Mouse (Mus musculus): Measurements from ENCODE around the gene Alx1. TPM values are rescaled to one million over a fixed set of nuclear protein-coding genes. Genes with fewer than 3 reads are reported as not detected.

Alx1 gene
- polyA plus RNA-seq (2015; fragmentation: Nextera tagmentation; extraction: Ambion mirVana): 101 and 118 TPM in 2 replicates

GRCm38 (mm10) chr10:103029730-103030490 lies at the start of gene Alx1:
TSS of gene Alx1 (minus strand) at chr10:103030215.
- ATAC-seq (ENCODE audit: insufficient number of reproducible peaks, low FRiP score, low TSS enrichment, low read depth): no peak
- no peaks in the 10 kb centered on the region for H3K9me3 ChIP-seq (replicated peaks)

DNA sequence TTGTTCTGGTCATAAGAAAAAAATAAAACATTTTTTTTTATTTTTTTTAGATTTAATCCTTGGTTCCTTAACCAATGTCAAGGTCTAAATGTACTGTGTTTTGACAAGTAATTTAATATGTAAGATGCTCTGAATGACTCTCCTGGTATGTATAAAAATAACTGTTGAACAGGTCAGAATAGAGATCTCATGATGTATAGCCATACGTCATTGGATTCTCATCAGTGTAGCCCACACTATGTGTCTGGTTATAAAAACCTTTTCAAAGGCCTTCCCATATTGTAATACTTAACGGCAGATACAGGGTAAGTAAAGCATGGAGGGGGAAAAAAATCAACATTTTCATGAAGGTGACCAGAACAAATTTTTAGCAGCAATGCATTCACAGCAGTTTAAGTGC lies 19.6 kb upstream of the Alx1 start:
- no peaks in the 10 kb centered on the region for H3K4me1 ChIP-seq
- H3K27ac ChIP-seq (replicated peaks): no peak overlapping the region
- H3K9me3 ChIP-seq (replicated peaks): no peaks in the 10 kb centered on the region
- no peaks in the 10 kb centered on the region for H3K36me3 ChIP-seq
- H3K27me3 ChIP-seq: no peaks in the 10 kb centered on the region
- WGBS: 58% methylated on average over 2 of the region's 2 CpGs
- ATAC-seq (ENCODE audit: insufficient number of reproducible peaks, low FRiP score, low TSS enrichment, low read depth): no peak
- no peak overlapping the region for H3K4me3 ChIP-seq (replicated peaks)
- no peak overlapping the region for H3K4me2 ChIP-seq (replicated peaks)
- no peak overlapping the region for H3K9ac ChIP-seq

More at GRCm38 (mm10) chr10:103029730-103030490, at the start of gene Alx1:
- WGBS: 3% methylated on average over 32 of the region's 32 CpGs
- Histone ChIP-seq H3K4me2 (replicated peaks) (peak within 1 kb of the TSS; percentile 46), H3K4me1 (peaks cover 11% of the 10 kb centered on the region; the same call in 1 of the 2 replicates), H3K27me3 (peaks cover 42% of the 10 kb centered on the region), H3K36me3 (no peaks in the 10 kb centered on the region), H3K4me3 (replicated peaks) (peak within 1 kb of the TSS; percentile 54), H3K27ac (replicated peaks) (peak within 1 kb of the TSS; percentile 93), H3K9ac (peak within 1 kb of the TSS; percentile 47)

- Histone ChIP-seq H3K9ac (no peak overlapping the region), H3K4me2 (replicated peaks) (no peak overlapping the region), H3K27me3 (no peaks in the 10 kb centered on the region), H3K27ac (replicated peaks) (no peak overlapping the region), H3K36me3 (no peaks in the 10 kb centered on the region), H3K4me1 (no peaks in the 10 kb centered on the region), H3K9me3 (replicated peaks) (no peaks in the 10 kb centered on the region), H3K4me3 (replicated peaks) (no peak overlapping the region)
- 56% methylated on average over 3 of the region's 3 CpGs for WGBS
- ATAC-seq (ENCODE audit: insufficient number of reproducible peaks, low FRiP score, low TSS enrichment, low read depth): no peak
These were observed 16.6 kb upstream of the Alx1 start for GRCm38 (mm10) chr10:103046623-103047022.

GRCm38 (mm10) chr10:103045019-103045418 lies 15.0 kb upstream of the Alx1 start:
- Histone ChIP-seq H3K27me3 (no peaks in the 10 kb centered on the region), H3K27ac (replicated peaks) (no peak overlapping the region), H3K4me3 (replicated peaks) (no peak overlapping the region), H3K4me2 (replicated peaks) (no peak overlapping the region), H3K9ac (no peak overlapping the region), H3K4me1 (no peaks in the 10 kb centered on the region), H3K36me3 (no peaks in the 10 kb centered on the region), H3K9me3 (replicated peaks) (no peaks in the 10 kb centered on the region)
- 45% methylated on average over 2 of the region's 2 CpGs for WGBS
- ATAC-seq (ENCODE audit: insufficient number of reproducible peaks, low FRiP score, low TSS enrichment, low read depth): no peak

- peak overlapping the region; percentile 24 for H3K4me3 ChIP-seq (replicated peaks)
- no peak overlapping the region for H3K9ac ChIP-seq
- ATAC-seq (ENCODE audit: insufficient number of reproducible peaks, low FRiP score, low TSS enrichment, low read depth): peak; percentile 55
- 0 out of 2 replicates have a peak, but pooled peaks cover 1% of the 10 kb centered on the region for H3K4me1 ChIP-seq
- 2% methylated on average over 14 of the region's 14 CpGs for WGBS
- peak overlapping the region; percentile 80 for H3K27ac ChIP-seq (replicated peaks)
- H3K4me2 ChIP-seq (replicated peaks): peak overlapping the region; percentile 41
- H3K27me3 ChIP-seq: peaks cover 33% of the 10 kb centered on the region
- no peaks in the 10 kb centered on the region for H3K9me3 ChIP-seq (replicated peaks)
- no peaks in the 10 kb centered on the region for H3K36me3 ChIP-seq
These were observed 5.1 kb upstream of the Alx1 start for GRCm38 (mm10) chr10:103035002-103035640.

DNA sequence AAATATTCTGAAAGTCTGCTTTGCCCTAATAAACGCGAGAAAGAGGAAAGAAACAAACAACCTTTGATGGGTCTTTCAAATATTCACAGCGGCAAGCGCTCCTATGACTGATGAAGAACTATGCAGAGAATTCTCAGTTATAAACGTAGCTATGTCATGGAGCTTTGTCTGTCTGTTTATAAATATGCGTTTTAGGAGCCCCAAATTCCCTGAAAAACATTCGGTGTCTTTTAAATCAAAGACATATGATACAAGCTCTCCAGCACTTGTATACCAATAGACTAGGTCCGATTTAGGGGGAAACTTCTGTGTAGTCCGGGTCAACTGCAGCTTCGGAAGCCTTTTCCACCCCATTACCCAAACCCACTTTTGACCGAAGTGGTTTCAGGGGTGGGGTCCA lies 916 bp upstream of the Alx1 start:
- 2% methylated on average over 11 of the region's 11 CpGs for WGBS
- ATAC-seq (ENCODE audit: insufficient number of reproducible peaks, low FRiP score, low TSS enrichment, low read depth): no peak
- Histone ChIP-seq H3K4me1 (peaks cover 11% of the 10 kb centered on the region; the same call in 1 of the 2 replicates), H3K4me2 (replicated peaks) (peak overlapping the region; percentile 46), H3K9me3 (replicated peaks) (no peaks in the 10 kb centered on the region), H3K4me3 (replicated peaks) (peak overlapping the region; percentile 54), H3K27ac (replicated peaks) (peak overlapping the region; percentile 93), H3K36me3 (no peaks in the 10 kb centered on the region), H3K27me3 (peaks cover 45% of the 10 kb centered on the region), H3K9ac (no peak overlapping the region)

- WGBS: 2% methylated on average over 23 of the region's 23 CpGs
- ATAC-seq (ENCODE audit: insufficient number of reproducible peaks, low FRiP score, low TSS enrichment, low read depth): no peak
- peaks cover 11% of the 10 kb centered on the region; the same call in 1 of the 2 replicates for H3K4me1 ChIP-seq
- no peaks in the 10 kb centered on the region for H3K36me3 ChIP-seq
- H3K27ac ChIP-seq (replicated peaks): peak overlapping the region; percentile 93
- peaks cover 36% of the 10 kb centered on the region for H3K27me3 ChIP-seq
- no peaks in the 10 kb centered on the region for H3K9me3 ChIP-seq (replicated peaks)
- H3K4me2 ChIP-seq (replicated peaks): peak overlapping the region; percentile 46
- H3K9ac ChIP-seq: peak overlapping the region; percentile 47; the same call in 1 of the 2 replicates
- peak overlapping the region; percentile 54 for H3K4me3 ChIP-seq (replicated peaks)
These were observed 784 bp downstream of the Alx1 start for GRCm38 (mm10) chr10:103029132-103029729.

DNA sequence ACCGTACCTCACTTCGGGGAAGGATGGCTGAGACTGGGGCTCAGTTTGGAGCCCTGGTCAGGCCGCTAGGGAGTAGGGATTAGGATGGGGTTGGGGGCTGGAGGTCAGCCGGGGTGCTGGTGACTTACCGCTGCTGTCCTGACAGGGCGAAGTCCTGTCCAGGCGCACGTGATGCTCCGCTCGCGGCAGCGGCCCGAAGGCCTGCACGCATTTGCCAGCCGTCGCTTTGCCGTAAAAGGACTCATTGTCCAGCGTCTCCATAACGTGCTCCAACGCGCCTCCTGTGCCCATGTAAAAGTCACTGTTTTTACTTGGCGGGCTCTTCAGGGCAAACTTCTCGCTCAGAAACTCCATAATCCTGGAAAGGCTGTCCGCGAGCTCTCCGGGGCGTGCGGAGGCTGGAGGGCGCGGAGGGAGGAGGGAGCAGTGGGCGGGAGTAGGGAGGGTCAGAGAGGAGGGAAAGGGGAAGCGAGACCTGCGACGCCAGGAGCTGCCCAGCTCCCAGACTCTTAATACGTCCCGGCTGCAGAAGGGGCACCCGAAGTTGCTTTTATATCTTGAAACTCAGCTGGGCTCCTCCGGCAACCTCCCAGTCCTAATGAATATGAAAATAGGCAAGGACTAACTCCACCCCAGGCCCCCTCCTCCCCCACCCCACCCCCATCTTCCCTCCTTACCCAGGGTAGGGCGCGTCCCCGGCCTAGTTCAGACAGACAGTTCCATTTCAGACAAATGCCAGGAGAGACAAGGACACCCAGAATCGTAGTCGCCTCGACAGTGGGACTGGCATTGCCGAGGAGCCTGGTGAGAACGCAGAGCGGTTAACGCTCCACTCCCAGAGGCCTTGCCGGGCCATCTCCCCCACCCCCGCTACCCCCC lies 1.5 kb downstream of the Alx1 start:
- Histone ChIP-seq H3K4me2 (replicated peaks) (peak overlapping the region; percentile 46), H3K9ac (peak overlapping the region; percentile 67), H3K27me3 (peaks cover 35% of the 10 kb centered on the region), H3K4me1 (peaks cover 11% of the 10 kb centered on the region; the same call in 1 of the 2 replicates), H3K4me3 (replicated peaks) (peak overlapping the region; percentile 54), H3K9me3 (replicated peaks) (no peaks in the 10 kb centered on the region), H3K36me3 (no peaks in the 10 kb centered on the region), H3K27ac (replicated peaks) (peak overlapping the region; percentile 93)
- ATAC-seq (ENCODE audit: insufficient number of reproducible peaks, low FRiP score, low TSS enrichment, low read depth): peak; percentile 91
- under 1% methylated on average over 49 of the region's 50 CpGs for WGBS

DNA sequence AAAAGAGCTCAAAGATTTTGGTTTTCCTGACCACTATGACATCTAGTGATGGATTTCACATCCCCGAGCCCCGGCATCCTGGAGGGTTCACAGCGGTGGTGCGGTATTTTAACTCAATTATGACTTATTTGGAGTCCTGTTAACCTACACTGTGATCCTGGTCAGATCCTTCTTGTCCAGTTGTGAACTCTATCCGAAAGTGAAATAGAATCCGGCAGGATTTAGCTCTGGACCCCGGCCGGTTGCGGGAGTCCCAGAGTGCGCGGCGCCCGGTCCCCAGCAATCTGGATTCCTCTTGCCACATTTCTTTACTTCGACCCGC lies 2.1 kb downstream of the Alx1 start:
- Histone ChIP-seq H3K4me2 (replicated peaks) (peak overlapping the region; percentile 46), H3K27ac (replicated peaks) (peak overlapping the region; percentile 93), H3K36me3 (no peaks in the 10 kb centered on the region), H3K9ac (peak overlapping the region; percentile 67), H3K9me3 (replicated peaks) (no peaks in the 10 kb centered on the region), H3K4me1 (peaks cover 11% of the 10 kb centered on the region; the same call in 1 of the 2 replicates), H3K27me3 (peaks cover 29% of the 10 kb centered on the region), H3K4me3 (replicated peaks) (peak overlapping the region; percentile 54)
- 1% methylated on average over 15 of the region's 15 CpGs for WGBS
- no peak for ATAC-seq (ENCODE audit: insufficient number of reproducible peaks, low FRiP score, low TSS enrichment, low read depth)

GRCm38 (mm10) chr10:103027226-103027930 lies 2.6 kb downstream of the Alx1 start:
- peak overlapping the region; percentile 67; the same call in 1 of the 2 replicates for H3K9ac ChIP-seq
- H3K9me3 ChIP-seq (replicated peaks): no peaks in the 10 kb centered on the region
- peak overlapping the region; percentile 93 for H3K27ac ChIP-seq (replicated peaks)
- peak overlapping the region; percentile 54 for H3K4me3 ChIP-seq (replicated peaks)
- H3K4me2 ChIP-seq (replicated peaks): peak overlapping the region; percentile 46
- H3K4me1 ChIP-seq: peaks cover 11% of the 10 kb centered on the region; the same call in 1 of the 2 replicates
- peaks cover 28% of the 10 kb centered on the region for H3K27me3 ChIP-seq
- 1% methylated on average over 20 of the region's 20 CpGs for WGBS
- no peaks in the 10 kb centered on the region for H3K36me3 ChIP-seq
- ATAC-seq (ENCODE audit: insufficient number of reproducible peaks, low FRiP score, low TSS enrichment, low read depth): no peak

Data from embryonic facial prominence, embryonic 15.5 days (tissue).